Mouse (Mus musculus): ENCODE data around the gene Vipas39.

- TF ChIP-seq CTCF (conservative IDR thresholded peaks at IDR 0.05; ENCODE audit: low read length) (no peak), POU5F1 (IDR thresholded peaks at IDR 0.05; ENCODE audit: borderline replicate concordance, low read length) (no peak), NANOG (IDR thresholded peaks at IDR 0.05; ENCODE audit: borderline replicate concordance, low read length) (no peak)
Measured at GRCm38 (mm10) chr12:87212844-87213606, 53.0 kb downstream of the Vipas39 start.
